Mouse (Mus musculus) cerebellum, adult 8-10 months (tissue): ENCODE results near the gene Vps39.
A peak's percentile ranks its signal among the peaks of the same experiment; 100 is the strongest.

Experiments
- DNase-seq: peaks from one replicate; pipeline ENCODE4 v3.0.0; 2022

Vps39 gene

DNA sequence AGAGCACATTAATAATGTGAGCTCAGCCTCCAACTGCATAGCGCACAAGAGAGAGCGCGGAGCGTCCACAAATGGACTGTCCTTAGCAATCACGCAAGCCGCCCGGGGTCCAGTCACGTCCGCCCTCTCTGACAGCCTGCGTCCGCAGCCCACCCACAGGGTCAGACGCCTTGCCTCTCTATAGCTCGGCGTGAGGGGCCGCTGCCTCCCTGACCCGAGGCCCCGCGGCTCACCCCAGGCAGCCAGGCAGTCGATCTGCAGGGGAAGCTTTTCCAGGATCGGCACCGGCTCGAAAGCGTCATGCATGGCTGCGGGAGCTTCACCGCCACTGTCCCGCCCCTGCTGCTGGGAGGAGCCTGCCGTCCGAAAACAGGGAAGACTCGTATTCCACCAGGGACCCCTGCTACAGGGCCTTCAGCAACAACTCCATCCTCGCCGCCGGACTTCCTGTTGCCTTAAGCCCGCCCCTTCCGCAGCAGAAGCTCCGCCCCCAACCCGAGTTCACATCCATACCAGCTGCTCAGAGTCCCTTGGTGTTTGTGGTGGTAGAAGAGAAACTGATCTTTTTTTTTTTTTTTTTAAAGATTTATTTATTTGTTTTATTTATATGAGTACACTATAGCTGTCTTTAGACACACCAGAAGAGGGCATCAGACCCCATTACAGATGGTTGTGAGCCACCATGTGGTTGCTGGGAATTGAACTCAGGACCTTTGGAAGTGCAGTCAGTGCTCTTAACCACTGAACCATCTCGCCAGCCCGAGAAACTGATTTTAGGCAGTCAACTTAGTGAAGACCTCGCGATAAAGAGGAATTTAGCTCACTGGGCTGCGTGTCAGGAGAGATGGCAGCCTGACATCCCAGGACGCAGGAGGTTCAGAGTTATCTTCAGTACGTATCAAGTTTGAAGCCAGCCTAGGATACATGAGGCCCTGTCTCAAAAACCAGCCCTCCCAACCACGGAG lies at the start of gene Vps39:
Gene Vps39, minus strand, starts transcription at position 456 of the 965 bp plus-strand sequence.
- peak; percentile 81 for DNase-seq

- no peak for DNase-seq
These were observed 45.0 kb upstream of the Vps39 start for GRCm38 (mm10) chr2:120397951-120398350.

DNA sequence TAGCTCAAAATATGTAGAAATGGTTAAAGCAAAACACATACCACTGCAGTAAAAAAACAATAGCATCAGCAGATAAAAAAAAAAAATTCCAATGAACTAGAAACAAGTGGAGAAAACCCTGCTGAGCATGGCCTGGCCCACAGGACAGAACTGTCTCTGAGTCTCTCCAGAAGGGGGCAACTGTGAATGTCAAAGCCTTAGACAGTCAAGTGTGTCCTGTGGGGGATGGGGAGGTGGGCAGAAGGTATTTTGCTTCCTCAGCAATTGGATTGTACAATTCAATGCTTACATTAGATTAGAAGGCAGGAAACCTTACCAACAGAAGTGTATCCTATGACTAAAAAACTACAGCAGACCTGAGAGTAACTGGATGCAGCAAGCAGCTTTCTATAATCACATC lies 39.5 kb upstream of the Vps39 start:
- DNase-seq, result no peak

GRCm38 (mm10) chr2:120390934-120391333 lies 38.0 kb upstream of the Vps39 start:
- DNase-seq, result no peak

GRCm38 (mm10) chr2:120389376-120389775 lies 36.4 kb upstream of the Vps39 start:
- no peak for DNase-seq

DNA sequence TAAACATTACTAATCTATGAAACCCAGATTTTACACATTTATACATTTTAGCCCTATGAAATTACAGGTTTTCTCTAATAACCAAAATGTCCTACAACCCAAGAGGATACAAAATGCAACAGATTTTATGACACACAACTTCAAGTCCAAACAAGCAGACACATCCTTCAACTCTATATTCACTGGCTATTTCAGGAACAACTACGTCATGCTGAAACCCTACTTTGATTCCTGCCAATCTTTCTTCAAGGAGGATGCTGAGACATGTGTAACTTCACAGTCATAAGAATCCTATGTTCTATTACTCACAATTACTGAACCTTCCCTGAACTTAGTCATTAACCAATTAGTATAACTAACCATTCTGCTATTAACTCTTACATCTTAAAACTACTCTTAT lies 34.4 kb upstream of the Vps39 start:
- DNase-seq, result no peak

DNA sequence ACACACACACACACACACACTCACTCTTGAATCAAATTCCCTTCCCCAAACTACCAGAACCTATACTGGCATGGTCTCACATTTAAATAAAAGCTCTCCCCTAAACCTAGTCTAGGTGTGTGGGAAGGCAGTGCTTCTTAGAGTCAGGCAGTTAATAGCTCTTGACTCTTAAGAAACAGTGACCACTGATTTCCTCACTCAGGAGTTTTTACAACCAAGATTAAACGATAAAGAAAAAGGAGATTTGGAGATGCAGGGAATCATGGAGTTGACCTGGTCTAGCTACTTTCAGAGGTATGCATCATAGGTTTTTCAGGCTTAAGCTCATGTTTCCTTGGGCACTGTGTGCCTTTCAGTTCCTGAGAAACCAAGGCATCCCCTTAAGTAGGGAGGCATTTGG lies 33.3 kb upstream of the Vps39 start:
- DNase-seq, result no peak

- peak; percentile 13 for DNase-seq
These were observed 20.9 kb upstream of the Vps39 start for GRCm38 (mm10) chr2:120373858-120374257.

DNA sequence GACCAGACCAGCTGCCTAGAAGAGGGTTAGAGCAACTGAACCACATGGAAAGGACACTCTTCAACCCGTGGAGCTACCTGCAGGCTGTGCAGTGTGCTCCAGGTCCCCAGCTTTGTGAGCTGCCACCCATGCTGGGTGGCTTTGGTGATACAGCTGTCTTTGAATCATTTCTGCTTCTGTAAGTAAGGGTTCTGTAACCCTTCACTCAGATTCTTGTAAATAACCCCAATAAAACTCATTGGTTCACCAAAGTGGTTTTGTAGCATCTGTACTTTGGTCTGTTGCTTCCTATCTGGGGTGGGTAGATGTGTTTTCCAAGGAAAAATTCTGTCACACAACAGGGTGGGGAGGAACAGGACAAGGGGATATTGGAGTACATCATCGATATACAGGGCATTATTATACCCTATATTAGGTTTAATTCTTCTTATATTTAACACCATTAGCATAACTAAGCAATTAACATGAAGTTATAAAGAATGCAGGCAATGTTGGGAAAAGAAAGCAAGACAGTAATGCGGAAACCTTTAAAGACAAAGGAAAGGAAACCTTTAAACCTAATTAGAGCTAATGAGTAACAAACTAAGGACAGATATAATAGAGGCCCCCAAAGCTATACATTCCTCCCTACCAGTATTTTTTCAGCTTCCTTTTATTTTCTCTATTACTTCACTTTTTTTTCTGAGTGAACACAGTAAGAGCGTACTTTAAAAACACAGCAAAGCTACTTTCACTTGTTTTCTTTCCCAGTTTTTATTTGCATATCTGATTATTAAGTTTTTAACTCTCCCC lies 14.7 kb upstream of the Vps39 start:
- no peak for DNase-seq

- DNase-seq, result no peak
These were observed 13.6 kb upstream of the Vps39 start for GRCm38 (mm10) chr2:120366501-120366900.

- DNase-seq, result no peak
These were observed 7.5 kb upstream of the Vps39 start for GRCm38 (mm10) chr2:120360425-120360824.

- DNase-seq, result no peak
These were observed 1.6 kb downstream of the Vps39 start for GRCm38 (mm10) chr2:120351321-120351720.

DNA sequence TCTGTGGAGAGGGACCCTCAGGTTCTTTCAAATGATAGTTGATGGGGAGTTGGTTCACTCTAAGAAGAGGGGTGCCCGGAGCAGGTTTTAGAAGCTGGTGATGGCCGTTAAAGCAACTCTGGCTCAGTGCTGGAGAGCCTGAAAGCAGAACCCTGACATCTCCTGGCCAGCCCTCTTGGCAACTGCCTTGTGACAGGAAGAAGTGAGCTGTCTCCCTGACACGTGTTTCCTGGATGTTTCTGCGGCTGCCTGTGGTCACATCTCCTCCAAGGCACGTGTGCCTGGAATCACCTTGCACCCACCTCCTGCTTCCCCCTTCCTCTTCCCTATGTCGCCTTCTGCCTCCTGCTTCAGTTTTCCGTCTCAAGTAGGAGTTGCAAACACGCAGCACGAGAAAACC lies 4.8 kb downstream of the Vps39 start:
- DNase-seq, result no peak

GRCm38 (mm10) chr2:120341741-120342140 lies 11.2 kb downstream of the Vps39 start:
- peak; percentile 48 for DNase-seq

- DNase-seq, result no peak
These were observed 15.1 kb downstream of the Vps39 start for GRCm38 (mm10) chr2:120337886-120338285.

DNA sequence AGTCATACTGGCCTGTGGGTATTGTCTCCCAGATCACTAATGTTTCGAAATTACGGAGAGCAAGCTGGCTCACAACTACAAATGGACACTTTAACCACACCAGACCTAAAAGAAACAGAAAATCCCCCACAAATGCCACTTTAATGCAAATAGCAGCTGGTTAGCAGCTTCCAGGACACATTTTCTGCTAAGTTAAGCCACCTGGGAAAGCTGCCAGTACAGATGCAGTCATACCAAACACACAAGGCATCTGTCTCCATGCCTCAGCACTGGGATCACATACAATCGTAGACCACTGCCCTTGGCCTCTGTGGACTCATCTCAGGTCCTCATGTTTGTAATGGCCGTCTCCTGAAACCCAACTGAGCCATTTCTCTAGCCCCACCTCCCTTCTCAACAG lies 21.4 kb downstream of the Vps39 start:
- no peak for DNase-seq

GRCm38 (mm10) chr2:120315077-120315476 lies 37.9 kb downstream of the Vps39 start:
- no peak for DNase-seq

DNA sequence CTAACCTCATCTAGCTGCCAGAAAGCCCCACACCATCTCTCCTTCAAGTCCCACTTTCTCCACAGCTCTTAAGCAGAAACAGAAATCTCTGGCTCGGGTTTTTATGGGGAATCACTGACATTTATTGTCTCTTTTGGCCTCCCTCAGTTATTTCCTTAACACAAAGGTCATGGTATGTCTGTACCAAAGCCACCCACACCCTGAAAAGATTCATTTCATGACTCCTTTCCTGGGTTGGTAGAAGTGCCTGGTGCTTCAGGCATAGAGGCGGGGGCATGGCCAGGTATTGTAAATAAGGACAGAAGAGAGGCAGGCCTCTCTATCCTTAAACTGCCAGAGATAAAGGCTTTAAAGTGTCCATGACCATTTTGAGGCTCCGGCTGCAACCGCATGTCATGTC lies 38.5 kb downstream of the Vps39 start:
- DNase-seq, result no peak

DNA sequence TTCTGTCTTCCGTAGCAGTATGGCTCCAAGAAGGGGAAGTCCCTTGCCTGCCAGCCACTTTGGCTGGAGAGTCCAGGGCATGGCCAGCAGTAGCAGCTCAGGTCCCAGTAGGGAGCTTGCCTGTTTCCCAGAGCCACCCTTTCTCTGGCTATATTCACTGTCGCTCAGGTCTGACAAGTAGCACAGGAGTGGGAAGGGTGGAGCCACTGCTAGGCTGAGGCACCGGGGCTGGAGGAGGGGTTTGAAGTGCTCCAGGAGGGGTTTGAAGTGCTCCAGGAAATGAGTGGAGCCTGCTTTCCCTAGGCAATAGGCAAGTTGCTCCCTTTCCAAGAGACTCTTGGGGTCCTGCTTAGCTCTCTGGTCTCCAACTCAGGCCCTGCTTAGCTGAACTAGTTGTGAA lies 39.0 kb downstream of the Vps39 start, which contains the start of gene Pla2g4f:
Gene Pla2g4f, minus strand, starts transcription at position 190 of the 400 bp plus-strand sequence.
- DNase-seq, result no peak

DNA sequence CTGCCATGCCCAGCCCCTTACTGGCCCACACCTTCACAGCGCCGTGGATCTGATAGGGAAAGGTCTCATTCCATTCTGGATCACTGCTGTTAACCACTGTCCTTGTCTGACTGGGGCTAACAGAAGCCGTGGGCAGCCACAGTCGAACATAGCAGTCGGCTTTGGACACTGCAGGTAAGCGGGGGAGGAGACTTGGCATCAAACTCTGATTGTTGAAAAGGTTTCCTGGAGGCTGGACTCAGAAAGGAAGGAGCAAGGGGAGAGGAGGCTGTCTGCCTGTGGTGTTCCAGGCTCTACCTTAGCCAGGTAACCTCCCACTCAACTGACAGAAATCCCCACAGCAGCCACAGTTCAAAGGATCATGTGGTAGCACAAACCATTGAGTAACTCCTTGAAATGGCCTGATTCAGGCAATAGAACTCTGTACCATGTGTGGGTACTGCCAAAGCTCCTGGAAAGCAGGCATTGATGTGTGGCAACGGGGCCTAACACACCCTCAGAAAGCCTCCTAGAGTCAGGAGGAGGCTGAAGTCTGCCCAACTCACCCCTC lies 40.6 kb downstream of the Vps39 start:
- DNase-seq, result no peak

DNA sequence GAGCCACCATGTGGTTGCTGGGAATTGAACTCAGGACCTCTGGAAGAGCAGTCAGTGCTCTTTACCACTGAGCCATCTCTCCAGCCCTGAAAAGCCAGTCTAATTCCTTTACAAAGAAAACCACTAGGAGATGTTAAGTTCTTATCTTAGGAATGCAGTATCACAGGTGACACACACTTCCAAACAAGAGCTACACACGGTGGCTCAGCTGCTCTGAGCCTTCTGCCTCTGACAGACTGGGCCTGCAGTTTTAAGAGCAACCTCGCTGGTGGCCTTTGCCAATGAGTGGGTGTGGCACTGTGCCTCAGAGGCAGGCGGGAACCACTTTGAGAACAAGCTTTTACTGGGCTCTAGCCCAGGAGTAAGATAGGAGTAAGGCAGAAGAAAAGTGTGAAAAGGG lies 48.8 kb downstream of the Vps39 start:
- no peak for DNase-seq

DNA sequence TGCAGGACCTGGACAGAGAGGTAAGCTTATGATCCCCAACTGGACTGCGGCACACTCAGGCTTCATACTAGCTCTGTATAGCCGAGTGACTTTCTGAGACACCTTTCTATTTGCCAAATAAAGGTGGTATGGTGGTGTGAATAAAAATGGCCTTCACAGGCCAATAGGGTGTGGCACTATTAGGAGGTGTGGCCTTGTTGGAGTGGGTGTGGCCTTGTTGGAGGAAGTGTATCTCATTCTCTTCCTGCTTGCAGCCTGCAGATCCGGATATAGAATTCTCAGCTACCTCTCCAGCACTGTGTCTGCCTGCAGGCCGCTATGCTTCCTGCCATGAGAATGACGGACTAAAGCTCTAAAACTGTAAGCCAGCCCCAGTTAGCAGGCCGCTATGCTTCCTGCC lies 51.9 kb downstream of the Vps39 start:
- DNase-seq, result no peak

DNA sequence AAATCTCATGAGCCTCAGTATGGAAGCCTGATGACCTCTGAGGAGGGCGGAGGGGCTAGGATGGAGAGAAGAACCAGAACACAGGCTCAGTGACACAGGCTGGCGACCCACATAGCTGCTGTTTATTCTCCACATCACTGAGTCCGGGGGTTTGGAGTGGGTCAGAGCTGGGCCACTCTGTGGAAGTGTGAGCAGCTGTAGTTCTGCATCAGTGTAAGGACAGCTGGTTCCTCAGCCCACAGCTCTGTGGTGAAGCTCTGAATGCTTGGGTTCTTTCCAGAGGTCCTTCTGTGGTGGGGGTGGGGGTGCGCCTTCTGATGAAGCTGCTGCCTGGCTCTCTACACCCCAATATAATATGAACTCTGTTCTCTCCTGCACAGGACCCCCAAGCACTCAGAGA lies 53.1 kb downstream of the Vps39 start:
- DNase-seq, result no peak

DNA sequence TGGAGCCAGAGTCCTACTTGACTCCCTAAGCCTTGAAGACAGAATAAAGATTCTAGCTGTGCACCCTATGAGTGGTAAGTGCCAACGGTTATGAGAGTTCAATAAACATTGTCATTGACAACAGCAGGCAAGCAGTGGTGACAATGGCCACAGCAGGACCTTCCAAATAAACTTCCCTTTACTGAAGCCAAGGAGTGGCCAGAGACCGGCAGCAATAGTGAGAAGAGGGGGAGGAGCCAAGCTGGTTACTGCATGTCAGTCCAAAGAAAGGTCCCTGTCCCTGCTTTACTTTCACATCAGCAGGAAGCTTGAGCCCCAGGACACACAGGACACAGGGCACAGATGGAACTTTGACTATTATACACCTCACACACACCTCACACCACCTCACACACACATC lies 56.8 kb downstream of the Vps39 start:
- no peak for DNase-seq
